Mouse (Mus musculus): ENCODE data around the gene Btbd35f21. TPM values are rescaled to one million over a fixed set of nuclear protein-coding genes. Genes with fewer than 3 reads are reported as not detected.
"Not testable (repeated sequence)": the region's sequence is repeated elsewhere in the genome, so short reads cannot be mapped to it uniquely, and the experiment has no call there.

Btbd35f21 gene
- not detected in 2 replicates for total RNA-seq (2014; fragmentation: Nextera tagmentation)
- 0.06 and 0.16 TPM in 2 replicates for total RNA-seq (2017)
- not detected in 2 replicates for polyA plus RNA-seq (2012)

- H3K36me3 ChIP-seq (replicated peaks); H3K4me1 ChIP-seq (ENCODE audit: insufficient read depth, low read depth, low read length); H3K27me3 ChIP-seq (ENCODE audit: insufficient read depth, low read length); H3K9me3 ChIP-seq (replicated peaks); ATAC-seq (ENCODE audit: extremely low read depth, insufficient number of reproducible peaks, low FRiP score, poor library complexity, severe bottlenecking); H3K4me3 ChIP-seq (ENCODE audit: low read depth, low read length); DNase-seq (ENCODE audit: low spot score): not testable (repeated sequence)
Measured at GRCm38 (mm10) chrX:32725809-32726208, at the start of gene Btbd35f21. TSS of gene Btbd35f21 (plus strand) at chrX:32726109.

Other genes with a start within 250 kb of the Btbd35f21 start
- gene Btbd35f1, start 166.1 kb upstream of the Btbd35f21 start, total RNA-seq (2014; fragmentation: Nextera tagmentation): not detected in 2 replicates
- gene Btbd35f1, start 166.1 kb upstream of the Btbd35f21 start, total RNA-seq (2017): 0.27 TPM in 1 of 2 replicates, not detected in the other
- gene Btbd35f1, start 166.1 kb upstream of the Btbd35f21 start, polyA plus RNA-seq (2012): not detected in 2 replicates
- not detected in 2 replicates for gene Gm5926, start 75.4 kb upstream of the Btbd35f21 start, total RNA-seq (2014; fragmentation: Nextera tagmentation)
- gene Gm5926, start 75.4 kb upstream of the Btbd35f21 start, total RNA-seq (2017): 0.27 TPM in 1 of 2 replicates, not detected in the other
- not detected in 2 replicates for gene Gm5926, start 75.4 kb upstream of the Btbd35f21 start, polyA plus RNA-seq (2012)
- not detected in 2 replicates for gene Btbd35f30, start 168.5 kb downstream of the Btbd35f21 start, total RNA-seq (2014; fragmentation: Nextera tagmentation)
- gene Btbd35f30, start 168.5 kb downstream of the Btbd35f21 start, total RNA-seq (2017): not detected in 2 replicates
- gene Btbd35f30, start 168.5 kb downstream of the Btbd35f21 start, polyA plus RNA-seq (2012): not detected in 2 replicates
- not detected in 2 replicates for gene Gm21789, start 215.7 kb downstream of the Btbd35f21 start, total RNA-seq (2014; fragmentation: Nextera tagmentation)
- 0.64 TPM in 1 of 2 replicates, not detected in the other for gene Gm21789, start 215.7 kb downstream of the Btbd35f21 start, total RNA-seq (2017)
- gene Gm21789, start 215.7 kb downstream of the Btbd35f21 start, polyA plus RNA-seq (2012): not detected in 2 replicates
- gene Btbd35f5, start 247.8 kb downstream of the Btbd35f21 start, total RNA-seq (2014; fragmentation: Nextera tagmentation): not detected in 2 replicates
- gene Btbd35f5, start 247.8 kb downstream of the Btbd35f21 start, total RNA-seq (2017): not detected in 2 replicates
- not detected in 2 replicates for gene Btbd35f5, start 247.8 kb downstream of the Btbd35f21 start, polyA plus RNA-seq (2012)